Mouse (Mus musculus): ENCODE measurements around the gene Emg1. TPM values are rescaled to one million over a fixed set of nuclear protein-coding genes. Genes with fewer than 3 reads are reported as not detected.
"Not testable (repeated sequence)": the region's sequence is repeated elsewhere in the genome, so short reads cannot be mapped to it uniquely, and the experiment has no call there.

Emg1 gene
- polyA plus RNA-seq, 1 experiment from 2014 or later: 233 TPM

- WGBS: 80% methylated on average over 11 of the region's 11 CpGs
- Histone ChIP-seq H3K27ac (replicated peaks) (no peak overlapping the region), H3K27me3 (replicated peaks; ENCODE audit: low read depth, poor library complexity, severe bottlenecking) (no peaks in the 10 kb centered on the region), H3K9me3 (no peaks in the 10 kb centered on the region), H3K4me1 (no peaks in the 10 kb centered on the region; the same call in 1 of the 2 replicates), H3K4me3 (no peak overlapping the region), H3K36me3 (replicated peaks) (peaks cover 73% of the 10 kb centered on the region)
- no peak for DNase-seq (ENCODE audit: low spot score)
Measured at GRCm38 (mm10) chr6:124699962-124700610, 11.9 kb downstream of the Emg1 start.

GRCm38 (mm10) chr6:124699366-124699765, 12.6 kb downstream of the Emg1 start:
- no peak overlapping the region for H3K4me3 ChIP-seq
- peaks cover 66% of the 10 kb centered on the region for H3K36me3 ChIP-seq (replicated peaks)
- no peaks in the 10 kb centered on the region for H3K9me3 ChIP-seq
- no peak for DNase-seq (ENCODE audit: low spot score)
- 86% methylated on average over 4 of the region's 4 CpGs for WGBS
- H3K27me3 ChIP-seq (replicated peaks; ENCODE audit: low read depth, poor library complexity, severe bottlenecking): no peaks in the 10 kb centered on the region
- H3K4me1 ChIP-seq: peaks cover 5% of the 10 kb centered on the region
- no peak overlapping the region for H3K27ac ChIP-seq (replicated peaks)

DNA sequence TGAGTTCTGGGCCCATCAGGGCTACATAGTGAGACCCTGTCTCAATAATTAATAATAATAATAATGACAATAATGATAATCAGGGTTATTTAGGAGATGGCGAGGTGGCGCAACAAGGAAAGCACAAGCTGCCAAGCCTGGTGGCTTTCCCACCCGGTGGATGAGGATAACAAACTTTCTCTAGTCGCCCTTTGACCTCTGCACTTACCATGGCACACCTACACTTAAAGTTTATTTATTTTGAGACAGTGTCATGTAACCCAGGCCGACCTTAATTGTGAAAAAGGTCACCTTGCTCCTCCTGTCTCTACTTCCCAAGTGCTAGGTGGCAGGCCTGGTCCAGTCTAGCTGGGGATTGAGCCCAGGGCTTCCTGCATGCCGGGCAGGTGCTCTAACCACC, 13.2 kb downstream of the Emg1 start:
- Histone ChIP-seq H3K27ac (replicated peaks) (no peak overlapping the region), H3K4me1 (peaks cover 11% of the 10 kb centered on the region), H3K27me3 (replicated peaks; ENCODE audit: low read depth, poor library complexity, severe bottlenecking) (no peaks in the 10 kb centered on the region), H3K36me3 (replicated peaks) (peaks cover 60% of the 10 kb centered on the region), H3K9me3 (no peaks in the 10 kb centered on the region), H3K4me3 (no peak overlapping the region)
- WGBS: 82% methylated on average over 6 of the region's 6 CpGs
- DNase-seq (ENCODE audit: low spot score): no peak

GRCm38 (mm10) chr6:124696441-124697150, 15.4 kb downstream of the Emg1 start:
- no peak overlapping the region for H3K4me3 ChIP-seq
- peaks cover 38% of the 10 kb centered on the region for H3K36me3 ChIP-seq (replicated peaks)
- no peaks in the 10 kb centered on the region for H3K27me3 ChIP-seq (replicated peaks; ENCODE audit: low read depth, poor library complexity, severe bottlenecking)
- no peak for DNase-seq (ENCODE audit: low spot score)
- WGBS: 90% methylated on average over 7 of the region's 7 CpGs
- H3K9me3 ChIP-seq: no peaks in the 10 kb centered on the region
- H3K27ac ChIP-seq (replicated peaks): no peak overlapping the region
- peaks cover 20% of the 10 kb centered on the region for H3K4me1 ChIP-seq

GRCm38 (mm10) chr6:124694166-124694955, 17.6 kb downstream of the Emg1 start:
- Histone ChIP-seq H3K27me3 (replicated peaks; ENCODE audit: low read depth, poor library complexity, severe bottlenecking) (no peaks in the 10 kb centered on the region), H3K9me3 (no peaks in the 10 kb centered on the region), H3K27ac (replicated peaks) (no peak overlapping the region), H3K4me1 (peaks cover 20% of the 10 kb centered on the region), H3K36me3 (replicated peaks) (peaks cover 16% of the 10 kb centered on the region), H3K4me3 (no peak overlapping the region)
- no peak for DNase-seq (ENCODE audit: low spot score)
- 72% methylated on average over 15 of the region's 15 CpGs for WGBS

- Histone ChIP-seq H3K4me1 (peaks cover 20% of the 10 kb centered on the region), H3K4me3 (no peak overlapping the region), H3K27ac (replicated peaks) (no peak overlapping the region), H3K9me3 (no peaks in the 10 kb centered on the region), H3K36me3 (replicated peaks) (peaks cover 7% of the 10 kb centered on the region), H3K27me3 (replicated peaks; ENCODE audit: low read depth, poor library complexity, severe bottlenecking) (no peaks in the 10 kb centered on the region)
- WGBS: 70% methylated on average over 15 of the region's 15 CpGs
- DNase-seq (ENCODE audit: low spot score): no peak
Measured at GRCm38 (mm10) chr6:124693243-124693981, 18.6 kb downstream of the Emg1 start.

- Histone ChIP-seq H3K27ac (replicated peaks) (no peak overlapping the region), H3K4me3 (no peak overlapping the region), H3K9me3 (no peaks in the 10 kb centered on the region), H3K36me3 (replicated peaks) (peaks cover 2% of the 10 kb centered on the region; the same call in 1 of the 2 replicates), H3K27me3 (replicated peaks; ENCODE audit: low read depth, poor library complexity, severe bottlenecking) (no peaks in the 10 kb centered on the region), H3K4me1 (peaks cover 23% of the 10 kb centered on the region)
- no peak for DNase-seq (ENCODE audit: low spot score)
- WGBS: 96% methylated on average over 3 of the region's 3 CpGs
Measured at GRCm38 (mm10) chr6:124690517-124690916, 21.5 kb downstream of the Emg1 start.

- Histone ChIP-seq H3K36me3 (replicated peaks) (0 out of 2 replicates have a peak, but pooled peaks cover 2% of the 10 kb centered on the region), H3K27me3 (replicated peaks; ENCODE audit: low read depth, poor library complexity, severe bottlenecking) (no peaks in the 10 kb centered on the region), H3K9me3 (no peaks in the 10 kb centered on the region), H3K27ac (replicated peaks) (no peak overlapping the region), H3K4me3 (no peak overlapping the region), H3K4me1 (peaks cover 14% of the 10 kb centered on the region)
- WGBS: 91% methylated on average over 3 of the region's 3 CpGs
- DNase-seq (ENCODE audit: low spot score): no peak
Measured at GRCm38 (mm10) chr6:124689011-124689410, 23.0 kb downstream of the Emg1 start.

GRCm38 (mm10) chr6:124688151-124688758, 23.7 kb downstream of the Emg1 start:
- Histone ChIP-seq H3K27me3 (replicated peaks; ENCODE audit: low read depth, poor library complexity, severe bottlenecking) (no peaks in the 10 kb centered on the region), H3K4me3 (no peak overlapping the region), H3K27ac (replicated peaks) (no peak overlapping the region), H3K9me3 (no peaks in the 10 kb centered on the region), H3K36me3 (replicated peaks) (0 out of 2 replicates have a peak, but pooled peaks cover 2% of the 10 kb centered on the region), H3K4me1 (peaks cover 6% of the 10 kb centered on the region)
- DNase-seq (ENCODE audit: low spot score): no peak
- 86% methylated on average over 8 of the region's 8 CpGs for WGBS

DNA sequence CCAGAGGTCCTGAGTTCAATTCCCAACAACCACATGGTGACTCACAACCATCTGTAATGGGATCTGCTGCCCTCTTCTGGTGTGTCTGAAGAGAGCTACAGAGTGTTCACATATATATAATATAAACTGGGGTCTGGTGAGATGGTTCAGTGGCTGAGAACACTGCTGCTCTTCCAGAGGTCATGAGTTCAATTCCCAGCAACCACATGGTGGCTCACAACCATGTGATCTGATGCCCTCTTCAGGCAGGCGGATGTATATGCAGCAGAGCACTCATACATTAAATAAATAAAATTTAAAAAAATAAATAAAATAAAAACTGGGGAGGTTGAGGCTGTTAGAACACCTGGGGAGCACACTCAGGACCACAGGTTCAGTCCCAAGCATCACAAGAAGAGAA, 25.3 kb downstream of the Emg1 start:
- not testable (repeated sequence) for DNase-seq (ENCODE audit: low spot score); H3K4me3 ChIP-seq; H3K36me3 ChIP-seq (replicated peaks); H3K9me3 ChIP-seq; H3K4me1 ChIP-seq; H3K27ac ChIP-seq (replicated peaks); H3K27me3 ChIP-seq (replicated peaks; ENCODE audit: low read depth, poor library complexity, severe bottlenecking)
- WGBS: 67% methylated on average over 1 of the region's 1 CpGs

- H3K27ac ChIP-seq (replicated peaks): no peak overlapping the region
- 0 out of 2 replicates have a peak, but pooled peaks cover 2% of the 10 kb centered on the region for H3K36me3 ChIP-seq (replicated peaks)
- WGBS: 91% methylated on average over 12 of the region's 12 CpGs
- H3K4me1 ChIP-seq: 0 out of 2 replicates have a peak, but pooled peaks cover 3% of the 10 kb centered on the region
- DNase-seq (ENCODE audit: low spot score): no peak
- H3K27me3 ChIP-seq (replicated peaks; ENCODE audit: low read depth, poor library complexity, severe bottlenecking): no peaks in the 10 kb centered on the region
- H3K9me3 ChIP-seq: no peaks in the 10 kb centered on the region
- no peak overlapping the region for H3K4me3 ChIP-seq
Measured at GRCm38 (mm10) chr6:124685606-124686386, 26.2 kb downstream of the Emg1 start.
